Mouse (Mus musculus): ENCODE results near the gene Btd. TPM values are rescaled to one million over a fixed set of nuclear protein-coding genes. Genes with fewer than 3 reads are reported as not detected.
"Not testable (repeated sequence)": the region's sequence is repeated elsewhere in the genome, so short reads cannot be mapped to it uniquely, and the experiment has no call there.

Btd gene
- polyA plus RNA-seq (2015; fragmentation: Nextera tagmentation; extraction: Ambion mirVana): 21.2 and 23.2 TPM in 2 replicates

DNA sequence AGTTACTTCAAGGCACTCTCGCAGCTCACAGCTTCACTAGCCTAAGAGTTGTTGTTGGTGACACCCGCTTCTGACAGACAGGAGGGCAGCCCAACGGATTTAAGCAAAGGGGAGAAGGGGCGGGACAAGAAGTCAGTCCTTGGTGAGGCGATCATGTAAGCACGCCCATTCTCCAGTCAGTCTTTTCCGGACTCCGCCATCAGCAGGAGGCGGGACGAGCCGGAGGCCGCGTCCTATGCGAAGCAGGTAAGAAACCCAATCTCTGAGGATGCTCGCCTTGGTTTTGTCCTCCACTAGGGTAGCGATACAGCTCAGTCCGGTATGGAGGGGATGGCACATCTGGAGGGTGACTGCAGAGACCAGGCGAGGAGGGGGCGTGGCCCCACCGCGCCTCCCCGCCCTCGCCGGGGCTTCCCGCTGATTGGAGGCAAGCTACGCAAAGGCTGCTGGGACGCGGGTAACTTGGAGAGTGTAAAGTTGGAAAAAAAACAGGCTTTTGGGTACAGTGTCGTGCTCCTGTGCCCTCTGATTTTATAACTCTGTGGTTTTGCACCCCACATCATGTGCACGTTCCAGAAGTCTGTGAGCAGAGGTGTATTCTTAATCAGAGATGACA, at the start of gene Btd, which contains the start of gene Hacl1:
Btd (plus strand) TSS at position 139 of the 616 bp plus-strand sequence.
Hacl1 (minus strand) TSS at position 397 of the 616 bp plus-strand sequence.
- DNase-seq (ENCODE audit: low spot score): peak; percentile 95

DNA sequence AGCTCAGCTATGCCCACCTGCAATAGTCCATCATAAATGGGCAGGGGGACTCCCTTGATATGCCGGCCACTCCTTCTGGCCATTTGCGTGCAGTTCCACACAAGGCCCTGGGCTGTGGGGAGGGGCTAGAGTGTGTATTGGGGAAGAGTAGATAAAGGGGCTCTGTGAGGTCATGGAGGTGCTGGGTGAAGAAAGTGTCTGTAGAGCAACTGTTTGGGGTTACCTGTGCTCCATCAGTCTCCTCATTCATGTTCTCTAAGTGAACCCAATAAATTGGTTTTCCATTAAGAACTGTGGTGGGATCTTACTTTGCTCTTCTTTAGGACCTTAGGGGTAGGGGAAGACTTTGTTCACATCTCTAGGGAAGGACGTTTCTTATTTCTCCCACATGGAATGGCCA, 49.6 kb upstream of the Btd start, which contains the start of gene Colq:
Colq (minus strand) TSS at position 101 of the 400 bp plus-strand sequence.
- DNase-seq (ENCODE audit: low spot score): no peak

DNA sequence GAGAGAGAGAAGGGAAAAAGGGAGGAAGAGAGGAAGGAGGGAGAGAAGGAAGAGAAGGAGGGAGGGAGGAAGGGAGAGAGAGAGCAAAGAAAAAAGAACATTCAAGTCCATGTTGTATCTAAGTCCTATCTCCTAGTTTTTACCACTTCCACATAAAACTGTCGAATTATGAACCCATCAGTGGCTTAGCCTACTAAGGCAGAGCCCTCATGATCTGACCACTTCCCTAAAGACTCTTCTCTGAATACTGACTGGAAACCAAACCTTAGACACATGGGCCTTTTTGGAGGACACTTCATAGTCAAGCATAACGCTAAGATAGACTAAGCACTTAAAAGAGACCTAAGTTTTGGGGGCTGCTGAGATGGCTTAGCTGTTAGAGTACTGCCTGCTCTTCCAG, 47.8 kb upstream of the Btd start:
- no peak for DNase-seq (ENCODE audit: low spot score)

DNA sequence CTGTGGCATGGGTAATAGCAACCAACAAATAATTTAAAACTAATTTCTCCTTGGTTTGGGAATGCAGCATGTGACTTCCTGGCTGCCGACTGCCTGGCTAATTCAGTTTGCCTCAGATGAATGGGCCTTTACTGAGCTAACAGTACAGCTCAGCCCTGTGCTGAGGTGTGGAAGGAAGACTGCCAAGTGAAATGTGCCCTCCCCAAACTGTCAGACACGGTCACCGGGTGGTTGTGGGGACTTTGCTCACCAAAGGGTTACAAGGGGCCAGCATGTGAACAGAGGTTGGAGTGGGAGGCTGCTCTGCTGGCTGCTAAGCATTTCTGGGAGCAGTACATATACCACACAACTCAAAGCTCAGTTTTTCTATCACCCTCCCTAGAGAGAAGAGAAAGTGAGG, 46.1 kb upstream of the Btd start:
- no peak for DNase-seq (ENCODE audit: low spot score)

DNA sequence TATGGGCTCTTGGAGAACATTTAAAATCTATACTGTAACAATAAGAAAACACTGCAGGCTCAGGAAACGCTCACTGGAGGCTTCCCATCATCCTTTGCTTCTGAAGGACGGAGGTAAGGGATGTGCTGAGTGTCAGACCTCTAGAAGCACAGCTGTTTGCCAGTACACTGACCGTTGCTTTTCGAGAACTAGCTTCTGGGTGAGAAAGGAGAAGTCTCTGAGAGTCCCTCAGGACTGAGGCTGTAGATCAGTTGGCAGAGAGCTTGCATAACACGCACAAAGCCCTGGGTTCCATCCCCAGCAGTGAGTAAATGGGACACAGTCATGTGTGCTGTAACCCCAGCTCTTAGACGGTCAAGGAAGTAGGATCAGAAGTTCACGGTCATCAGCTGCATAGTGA, 44.4 kb upstream of the Btd start:
- no peak for DNase-seq (ENCODE audit: low spot score)

DNA sequence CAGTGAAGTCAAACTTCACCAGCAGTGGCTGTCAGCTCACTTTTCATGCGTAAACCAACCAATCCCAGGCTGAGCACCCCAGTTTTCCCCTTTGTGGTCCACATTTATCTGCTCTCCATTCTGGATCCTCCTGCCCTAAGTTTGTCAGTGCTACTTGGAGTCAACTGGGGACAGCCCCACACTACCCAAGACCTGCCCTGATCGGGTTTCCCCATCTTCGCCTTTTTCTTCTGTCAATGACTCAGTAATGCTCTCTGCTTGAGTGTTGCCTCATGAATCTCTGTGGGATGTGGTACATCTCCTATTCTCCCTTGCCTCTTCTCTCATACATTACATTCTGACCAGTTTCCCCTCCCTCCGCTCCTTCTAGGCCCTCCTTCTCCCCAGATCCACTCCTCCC, 43.4 kb upstream of the Btd start:
- no peak for DNase-seq (ENCODE audit: low spot score)

DNA sequence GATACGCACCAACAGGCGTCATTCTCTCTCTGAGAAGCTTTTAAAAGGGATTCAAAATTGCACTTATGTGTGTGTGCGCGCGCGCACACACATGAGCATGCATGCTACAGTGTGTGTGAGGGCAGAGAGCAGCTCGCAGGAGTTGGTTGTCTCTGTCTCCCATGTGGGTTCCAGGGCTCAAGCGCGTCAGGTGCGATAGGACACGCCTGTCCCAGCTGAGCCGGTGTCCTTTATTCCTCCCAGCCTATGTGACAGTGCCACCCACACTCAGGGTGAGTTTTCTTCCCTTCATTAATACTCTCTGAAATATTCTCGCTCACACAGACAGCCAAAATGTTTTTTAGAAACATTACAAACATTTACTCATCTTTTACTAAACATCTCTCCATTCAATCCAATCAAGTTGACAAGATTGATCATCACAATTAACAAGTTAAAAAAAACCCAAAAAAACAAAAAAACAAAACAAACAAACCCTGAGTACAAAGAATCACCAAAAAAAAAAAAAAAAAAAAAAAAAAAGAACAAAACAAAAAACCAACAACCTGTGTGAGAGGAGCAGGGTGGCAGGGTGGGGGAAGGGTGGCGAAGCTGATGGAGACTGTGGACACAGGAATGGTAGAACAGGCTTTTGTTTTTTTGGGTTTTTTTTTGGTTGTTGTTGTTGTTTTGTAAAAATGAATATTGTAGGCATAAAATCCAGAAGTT, 38.8 kb upstream of the Btd start:
- DNase-seq (ENCODE audit: low spot score): peak; percentile 14

DNA sequence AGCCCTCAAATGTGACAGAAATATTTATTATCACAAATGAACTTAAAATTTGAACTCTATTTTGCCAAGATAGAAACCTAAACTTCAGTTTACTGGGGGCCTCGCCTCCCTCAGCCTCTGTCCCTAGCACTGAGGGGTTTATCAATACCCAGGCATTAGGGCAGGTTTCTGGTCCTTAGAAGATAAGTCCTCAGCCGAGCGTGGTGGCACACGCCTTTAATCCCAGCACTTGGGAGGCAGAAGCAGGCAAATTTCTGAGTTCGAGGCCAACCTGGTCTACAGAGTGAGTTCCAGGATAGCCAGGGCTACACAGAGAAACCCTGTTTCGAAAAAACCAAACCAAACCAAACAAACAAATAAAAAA, 38.2 kb upstream of the Btd start:
- not testable (repeated sequence) for DNase-seq (ENCODE audit: low spot score)

DNA sequence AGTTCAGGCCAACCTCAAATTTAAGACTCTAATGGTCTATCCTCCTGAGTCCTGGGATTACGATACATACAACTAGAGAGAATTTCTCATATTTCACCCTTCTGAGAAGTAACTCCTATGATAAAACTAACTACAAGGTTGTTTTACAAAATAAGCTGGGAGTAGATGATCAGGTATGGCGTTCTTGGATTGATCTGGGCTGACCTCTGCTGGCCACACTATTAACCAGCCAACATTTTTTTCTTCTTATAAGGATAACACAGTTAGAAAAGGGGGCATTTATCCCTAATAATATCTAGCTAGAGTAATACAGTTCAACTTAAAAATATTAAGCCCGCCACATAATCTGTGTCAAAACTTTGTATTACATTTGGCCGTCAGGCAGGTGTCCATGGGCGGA, 35.9 kb upstream of the Btd start:
- peak; percentile 43 for DNase-seq (ENCODE audit: low spot score)

DNA sequence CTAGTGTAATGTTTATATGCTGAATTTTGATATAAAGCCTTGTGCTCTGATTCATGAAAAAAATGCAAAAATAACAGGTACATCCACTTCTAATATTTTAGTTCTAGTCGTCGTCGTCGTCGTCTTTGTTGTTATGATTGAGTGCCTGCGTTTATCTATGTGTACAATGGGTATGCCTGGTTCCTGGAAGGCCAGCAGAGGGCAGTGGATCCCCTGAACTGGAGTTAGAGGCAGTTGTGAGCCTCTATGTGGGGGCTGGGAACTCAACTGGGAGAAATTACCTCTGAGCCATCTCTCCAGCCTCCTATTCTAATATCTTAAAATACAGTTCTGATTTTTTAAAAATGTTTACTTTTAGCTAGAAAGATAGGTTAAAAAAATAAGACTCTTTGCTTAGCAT, 35.3 kb upstream of the Btd start:
- DNase-seq (ENCODE audit: low spot score): peak; percentile 23

DNA sequence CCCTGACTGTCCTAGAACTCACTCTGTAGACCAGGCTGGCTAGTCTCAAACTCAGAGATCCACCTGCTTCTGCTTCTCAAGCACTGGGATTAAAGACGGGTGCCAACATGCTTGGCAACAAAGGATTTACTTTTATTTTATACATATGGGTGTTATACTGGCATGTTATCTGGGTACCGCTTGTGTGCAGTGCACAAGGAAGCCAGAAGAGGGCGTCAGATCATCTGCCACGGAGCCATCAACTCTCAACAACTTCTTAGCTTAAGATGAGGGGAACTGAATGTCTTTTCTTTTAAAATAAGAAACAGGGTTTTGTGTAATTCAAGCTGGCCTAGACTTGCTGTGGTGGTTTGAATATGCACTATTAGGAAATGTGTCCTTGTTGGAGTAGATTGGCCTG, 28.8 kb upstream of the Btd start:
- peak; percentile 15 for DNase-seq (ENCODE audit: low spot score)

DNA sequence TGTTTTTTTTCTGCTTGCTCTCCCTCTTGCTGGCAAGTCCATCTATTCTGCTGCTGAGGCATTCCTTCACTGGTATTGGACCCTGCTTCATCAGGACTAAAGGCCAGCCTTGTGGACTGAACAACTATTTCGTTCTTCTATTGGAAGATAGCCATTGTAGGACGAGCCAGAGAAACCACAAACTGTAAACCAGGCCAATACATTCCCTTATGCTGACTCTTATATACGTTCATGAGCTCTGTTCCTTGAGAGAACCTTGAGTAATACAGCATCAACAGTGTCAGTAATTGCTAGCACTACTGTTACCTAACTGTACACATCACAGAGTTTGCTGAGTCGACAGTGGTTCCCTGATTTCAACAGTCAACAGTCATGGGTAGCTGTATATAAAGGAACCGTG, 27.2 kb upstream of the Btd start:
- no peak for DNase-seq (ENCODE audit: low spot score)

DNA sequence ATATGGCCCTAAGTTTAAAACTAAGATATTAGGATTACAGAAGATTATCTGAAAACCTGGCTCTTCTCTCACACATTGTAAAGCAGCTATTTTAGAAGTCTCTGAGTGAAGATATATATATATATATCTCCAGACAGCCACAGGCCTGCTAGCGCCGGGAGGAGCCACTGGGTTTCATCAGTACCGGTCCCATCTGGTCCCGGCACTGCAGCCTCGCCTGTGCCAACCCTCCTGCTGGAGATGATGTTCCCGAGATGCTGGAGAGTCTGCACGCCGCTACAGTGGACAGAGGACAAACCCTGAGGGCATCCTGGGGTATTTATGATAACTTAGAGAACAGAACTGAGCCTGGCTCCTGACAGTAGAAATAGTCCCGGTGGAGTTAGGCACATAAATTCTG, 23.6 kb upstream of the Btd start:
- DNase-seq (ENCODE audit: low spot score): no peak

DNA sequence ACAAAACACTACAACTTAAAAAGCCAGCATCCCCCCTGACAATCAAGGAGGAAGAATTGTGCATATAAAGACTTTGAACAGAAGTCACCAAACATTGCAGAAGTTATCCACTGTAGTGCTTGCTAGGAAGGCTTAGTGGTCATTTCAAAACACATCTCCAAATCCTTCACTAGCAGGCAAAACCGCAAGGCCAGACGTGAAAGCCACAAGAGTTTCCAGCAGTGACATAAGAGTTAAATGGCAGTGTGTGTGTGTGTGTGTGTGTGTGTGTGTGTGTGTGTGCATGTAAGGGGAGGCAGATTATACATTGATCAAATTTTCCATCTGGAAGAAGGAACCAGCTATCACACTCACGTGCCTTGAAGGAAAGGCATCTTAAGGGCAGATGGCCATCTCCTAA, 22.8 kb upstream of the Btd start:
- no peak for DNase-seq (ENCODE audit: low spot score)

DNA sequence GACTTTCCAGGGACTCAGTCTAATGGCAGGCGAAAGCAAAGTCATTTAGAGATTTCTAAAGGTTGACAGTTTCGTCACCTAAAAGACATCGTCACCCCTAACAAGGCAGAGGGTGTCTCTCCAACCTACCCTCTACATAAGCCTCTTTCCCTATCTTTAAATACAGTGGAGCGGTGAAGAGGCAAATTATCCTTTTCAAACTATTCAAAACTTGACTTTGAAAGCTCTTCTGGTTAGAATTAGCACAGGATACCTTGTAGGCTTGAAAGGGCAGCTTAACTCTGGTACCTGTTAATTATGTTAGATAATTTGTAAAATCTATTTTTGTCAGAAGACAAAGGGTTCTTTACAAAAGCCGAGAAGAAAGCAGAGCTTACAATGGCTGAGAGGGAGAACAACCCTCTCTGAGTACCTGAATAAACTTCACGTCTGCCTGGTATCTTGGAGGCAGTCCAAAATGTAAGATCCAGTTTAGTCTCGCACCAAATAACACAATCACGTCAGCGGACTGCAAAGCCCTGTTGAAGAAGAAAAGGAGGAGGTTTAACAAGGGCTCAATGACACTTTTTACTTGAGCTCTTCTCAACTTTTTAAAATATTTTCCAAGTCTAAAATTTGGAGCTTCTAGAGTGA, 20.1 kb upstream of the Btd start:
- DNase-seq (ENCODE audit: low spot score): no peak

DNA sequence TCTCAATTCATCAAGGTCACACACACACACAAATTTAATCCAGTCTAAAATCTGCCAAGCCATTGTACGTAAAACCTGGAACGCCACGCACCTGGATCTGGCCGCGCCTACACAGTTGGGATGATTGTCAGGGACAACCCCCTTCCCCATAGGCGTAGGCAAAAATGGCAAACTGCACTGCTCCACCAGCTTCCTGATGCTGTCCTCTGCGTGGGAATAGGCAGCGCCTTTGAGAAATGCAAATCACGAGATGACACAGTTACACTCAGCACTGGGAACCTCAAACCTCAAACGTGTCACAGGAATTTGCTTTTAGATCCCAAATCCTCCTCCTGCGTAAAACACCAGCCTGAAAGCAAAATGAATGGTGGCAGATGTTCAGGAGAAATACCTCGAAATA, 18.1 kb upstream of the Btd start:
- DNase-seq (ENCODE audit: low spot score): no peak

DNA sequence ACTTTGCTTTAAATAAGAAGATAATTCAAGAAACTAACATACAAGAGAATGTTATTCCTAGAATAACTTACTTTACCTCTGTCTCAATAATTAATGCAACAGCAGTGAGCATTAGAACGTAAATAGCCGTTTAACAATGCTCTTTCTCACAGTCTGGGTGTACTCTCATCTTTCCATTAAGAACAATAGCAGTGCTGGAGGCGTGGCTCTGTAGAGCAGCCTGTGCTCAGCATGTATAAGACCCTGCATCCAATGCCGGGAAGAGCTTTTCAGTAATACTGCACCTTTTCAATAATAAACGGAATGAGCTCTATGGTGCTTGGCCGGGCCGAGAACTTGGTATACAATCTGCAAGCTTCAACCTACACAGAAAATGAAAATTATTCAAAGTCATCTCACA, 10.2 kb upstream of the Btd start:
- no peak for DNase-seq (ENCODE audit: low spot score)

DNA sequence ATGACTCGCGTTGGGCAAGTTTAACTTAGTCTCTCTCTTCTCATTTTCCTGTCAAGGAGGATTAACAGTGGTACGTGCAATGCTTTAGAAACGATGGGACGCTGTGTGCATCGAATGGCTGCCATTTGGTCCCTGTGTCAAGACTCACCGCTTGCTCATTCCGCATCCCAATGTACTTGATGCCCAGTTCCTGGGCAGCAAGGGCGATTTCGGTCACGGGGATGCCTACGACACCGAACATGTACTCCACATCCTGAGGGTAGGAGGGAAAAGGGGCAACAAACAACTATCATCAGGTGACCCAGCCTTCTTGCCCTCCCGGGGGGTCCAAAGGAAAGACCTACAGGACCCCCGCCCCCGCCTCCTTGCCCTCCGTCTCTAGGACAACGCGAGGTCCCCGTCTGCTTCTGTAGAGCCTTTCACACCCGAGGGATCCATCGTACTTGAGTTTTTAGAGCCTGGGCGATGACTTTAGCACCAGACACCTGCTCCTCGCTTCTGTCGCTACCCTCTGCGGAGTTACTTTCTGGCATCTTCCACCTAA, 410 bp upstream of the Btd start, which contains the start of gene Gm49387:
Gm49387 (minus strand) TSS at position 533 of the 544 bp plus-strand sequence.
- no peak for DNase-seq (ENCODE audit: low spot score)

DNA sequence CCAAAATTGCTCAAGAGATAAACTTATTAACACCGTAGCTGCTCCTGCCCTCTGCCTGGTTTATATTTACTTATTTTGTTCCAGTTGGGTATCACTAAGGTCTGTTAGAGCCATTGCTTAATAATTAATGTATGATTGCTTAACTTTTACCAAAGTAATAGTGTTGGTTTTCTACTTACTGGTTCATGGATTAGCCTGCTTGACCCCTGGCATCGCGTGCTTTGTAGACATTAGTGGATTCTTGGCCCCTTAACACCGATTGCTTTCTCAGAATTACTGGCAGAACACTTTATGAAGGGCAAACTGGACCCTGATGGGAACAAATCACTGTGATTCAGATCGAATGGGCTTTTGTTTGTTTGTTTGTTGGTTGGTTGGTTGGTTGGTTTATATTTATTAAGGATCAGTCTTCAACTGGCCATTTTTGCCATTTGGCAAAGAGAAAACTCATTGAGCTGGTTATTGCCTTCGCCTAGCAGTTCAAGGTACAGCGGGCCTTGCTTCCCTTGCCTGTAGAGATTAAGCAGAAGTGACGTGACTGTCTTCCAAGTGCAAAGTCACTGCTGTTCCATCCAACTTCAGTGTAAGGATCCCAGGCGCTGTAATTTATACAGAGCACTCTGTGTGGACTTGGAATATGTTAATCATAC, 803 bp downstream of the Btd start:
- DNase-seq (ENCODE audit: low spot score): no peak

DNA sequence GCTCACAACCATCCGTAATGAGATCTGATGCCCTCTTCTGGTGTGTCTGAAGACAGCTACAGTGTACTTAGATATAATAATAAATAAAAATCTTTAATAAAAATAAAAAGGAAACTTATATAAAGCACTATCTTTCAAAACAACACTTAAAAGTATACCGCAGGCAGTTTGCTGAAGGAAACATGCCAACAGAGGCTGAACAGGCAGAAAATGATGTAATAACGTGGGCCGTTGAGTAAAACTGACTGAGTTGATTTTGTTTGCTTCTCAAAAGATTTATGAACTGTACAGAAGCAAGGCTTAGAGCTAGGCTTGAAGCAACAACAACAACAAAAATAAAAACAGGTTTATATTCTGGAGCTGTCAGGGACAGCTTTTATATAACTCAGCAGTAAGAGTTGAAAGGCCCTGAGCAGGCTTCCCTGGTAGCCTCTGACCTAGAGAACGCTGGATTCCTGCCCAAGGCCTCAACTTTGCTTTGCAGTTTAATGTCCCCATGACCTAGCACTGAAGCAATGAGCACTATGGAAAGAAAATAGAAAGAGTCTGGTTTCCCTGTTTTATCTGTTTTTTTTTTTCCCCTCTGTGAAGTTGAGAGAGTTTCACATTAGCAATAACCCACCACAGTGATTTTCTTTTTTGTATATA, 3.5 kb downstream of the Btd start:
- DNase-seq (ENCODE audit: low spot score): no peak

DNA sequence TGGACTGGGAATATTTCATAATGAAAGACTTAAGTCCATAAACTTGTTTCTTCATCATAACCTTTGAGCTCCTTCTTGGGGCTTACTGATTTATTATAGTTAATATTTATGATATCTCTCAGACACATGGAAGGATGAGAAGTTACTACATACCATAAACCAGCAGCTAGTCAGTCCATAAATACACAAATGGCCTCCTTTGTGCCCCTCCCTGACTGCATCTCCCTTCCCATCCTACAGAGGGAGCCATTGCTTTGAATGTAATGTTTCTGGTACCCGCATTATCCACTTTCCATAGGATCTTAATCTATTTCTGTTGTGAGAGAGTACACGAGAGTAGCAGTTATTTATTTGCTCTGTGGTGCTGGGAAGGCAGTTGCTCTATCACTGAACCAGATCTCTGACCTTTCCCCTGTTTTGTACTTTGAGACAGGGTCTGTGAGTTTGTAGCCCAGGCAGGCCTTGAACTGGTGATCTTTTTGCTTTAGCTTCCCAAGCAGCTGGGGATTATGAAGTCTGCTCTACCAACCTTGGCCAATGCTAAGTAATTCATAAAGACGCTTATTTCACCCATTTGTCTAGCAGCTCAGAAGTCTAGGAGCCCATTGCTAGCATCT, 4.2 kb downstream of the Btd start:
- DNase-seq (ENCODE audit: low spot score): peak; percentile 35
